Mouse (Mus musculus) heart, embryonic 13.5 days (tissue): Measurements from ENCODE around the gene Prpf38b. TPM values are rescaled to one million over a fixed set of nuclear protein-coding genes. Genes with fewer than 3 reads are reported as not detected.
A peak's percentile ranks its signal among the peaks of the same experiment; 100 is the strongest.

Experiments
- ATAC-seq: fragments of 200-750 bp; cut with Nextera tagmentation; 2 replicates; pipeline ENCODE4 v1.8.0; 2017; ENCODE audit warnings: moderate TSS enrichment; ENCODE audit not compliant: insufficient number of reproducible peaks, low FRiP score, low TSS enrichment; ENCODE audit errors: extremely low read depth
- H3K27ac ChIP-seq: fragments of 300-500 bp; sonication (generic); replicated peaks from 2 replicates; pipeline ENCODE4 v1.5.1; 2015; ENCODE audit warnings: moderate library complexity, mild to moderate bottlenecking, inconsistent platforms
- H3K27me3 ChIP-seq: fragments of 300-500 bp; sonication (generic); replicated peaks from 2 replicates; pipeline ENCODE4 v1.6.1; 2015; ENCODE audit warnings: mild to moderate bottlenecking, inconsistent platforms
- H3K36me3 ChIP-seq: fragments of 300-500 bp; sonication (generic); 2 replicates; pipeline ENCODE4 v1.6.1; 2015; ENCODE audit warnings: mild to moderate bottlenecking, inconsistent platforms
- H3K4me1 ChIP-seq: fragments of 300-500 bp; sonication (generic); 2 replicates; pipeline ENCODE4 v1.6.1; 2015; ENCODE audit warnings: inconsistent platforms
- H3K4me2 ChIP-seq: fragments of 300-500 bp; sonication (generic); 2 replicates; pipeline ENCODE4 v1.6.1; 2015; ENCODE audit warnings: inconsistent platforms, mild to moderate bottlenecking, moderate library complexity
- H3K4me3 ChIP-seq: fragments of 300-500 bp; sonication (generic); 2 replicates; pipeline ENCODE4 v1.5.1; 2015; ENCODE audit warnings: moderate library complexity, mild to moderate bottlenecking, inconsistent platforms
- H3K9ac ChIP-seq: fragments of 300-500 bp; sonication (generic); 2 replicates; pipeline ENCODE4 v1.6.1; 2015; ENCODE audit warnings: inconsistent platforms, mild to moderate bottlenecking, moderate library complexity
- H3K9me3 ChIP-seq: fragments of 300-500 bp; sonication (generic); 2 replicates; pipeline ENCODE4 v1.6.1; 2016; ENCODE audit warnings: inconsistent platforms
- WGBS: fragments of 180-500 bp; shearing (Covaris S2); methylation state at CpG from one replicate; pipeline ENCODE4 v1.1.7; 2015; ENCODE audit warnings: mixed read lengths; 5-methylcytosine and 5-hydroxymethylcytosine counted together
- polyA plus RNA-seq: library from polyadenylated mRNA; unstranded; fragments of >200 nt; fragmentation: Nextera tagmentation; extraction: Ambion mirVana; gene quantifications from 2 replicates; pipeline ENCODE4 v1.2.1, GENCODE M21; 2015

Gene Prpf38b
- polyA plus RNA-seq: 49.0 and 49.1 TPM in 2 replicates

DNA sequence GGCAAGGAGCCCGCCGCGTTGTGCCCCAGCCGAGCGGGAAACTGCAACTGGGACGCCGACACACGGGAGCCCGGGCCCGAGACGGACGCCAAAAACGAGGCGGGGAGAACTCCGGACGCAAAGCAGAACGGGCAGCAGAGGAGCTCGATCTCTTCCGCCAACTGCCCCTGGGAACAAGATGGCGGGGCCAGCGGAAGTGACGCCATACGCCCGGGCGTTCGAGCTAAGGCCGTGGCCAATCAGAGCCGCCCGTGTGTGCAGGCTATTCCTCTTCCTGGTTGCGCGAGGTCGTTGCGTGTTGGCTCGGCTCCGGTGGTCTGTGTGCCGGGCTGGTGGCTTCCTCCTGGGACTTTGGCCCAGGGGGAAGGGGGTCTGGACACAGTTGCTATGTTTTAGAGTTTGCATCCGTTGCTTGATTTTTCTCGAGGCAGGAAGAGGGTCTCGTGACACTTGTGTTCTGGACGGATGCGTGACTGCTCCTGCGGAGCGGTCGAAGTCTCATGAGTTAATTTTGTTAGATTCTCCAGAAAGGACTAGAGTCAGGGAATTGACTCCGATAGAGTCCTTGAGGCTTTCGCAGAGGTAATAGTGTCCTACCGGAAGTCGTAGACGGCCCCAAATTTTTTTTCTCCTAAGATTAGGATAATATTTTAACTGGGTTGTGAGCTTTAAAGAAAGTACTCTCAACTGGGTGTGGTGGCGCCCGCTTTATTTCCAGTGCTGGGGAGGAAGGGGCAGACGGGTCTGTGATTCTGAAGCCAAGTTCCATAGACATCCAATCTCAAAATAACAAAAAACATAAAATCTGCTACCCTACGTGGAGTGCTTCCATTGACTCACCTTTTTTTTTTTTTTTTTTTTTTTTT lies at the start of gene Prpf38b:
Gene Prpf38b (minus strand): TSS at position 180 of the 866 bp plus-strand sequence.
- H3K36me3 ChIP-seq: peaks cover 22% of the 10 kb centered on the region
- H3K27me3 ChIP-seq: no peaks in the 10 kb centered on the region
- no peaks in the 10 kb centered on the region for H3K9me3 ChIP-seq
- H3K4me1 ChIP-seq: peaks cover 15% of the 10 kb centered on the region
- ATAC-seq: peak; percentile 97
- peak within 1 kb of the TSS; percentile 96 for H3K4me3 ChIP-seq
- peak within 1 kb of the TSS; percentile 97 for H3K9ac ChIP-seq
- H3K4me2 ChIP-seq: peak within 1 kb of the TSS; percentile 99
- WGBS: 2% methylated on average over 53 of the region's 53 CpGs
- H3K27ac ChIP-seq: peak within 1 kb of the TSS; percentile 99

- Histone ChIP-seq H3K36me3 (no peaks in the 10 kb centered on the region), H3K4me2 (peak overlapping the region; percentile 46), H3K4me3 (0 out of 2 replicates have a peak overlapping the region, but pooled peaks have one; percentile 20), H3K9ac (no peak overlapping the region), H3K27me3 (no peaks in the 10 kb centered on the region), H3K27ac (no peak overlapping the region), H3K4me1 (peaks cover 5% of the 10 kb centered on the region), H3K9me3 (no peaks in the 10 kb centered on the region)
- WGBS: 42% methylated on average over 7 of the region's 7 CpGs
- ATAC-seq: no peak
These were observed 49.7 kb upstream of the Prpf38b start for GRCm38 (mm10) chr3:108961226-108961625.

DNA sequence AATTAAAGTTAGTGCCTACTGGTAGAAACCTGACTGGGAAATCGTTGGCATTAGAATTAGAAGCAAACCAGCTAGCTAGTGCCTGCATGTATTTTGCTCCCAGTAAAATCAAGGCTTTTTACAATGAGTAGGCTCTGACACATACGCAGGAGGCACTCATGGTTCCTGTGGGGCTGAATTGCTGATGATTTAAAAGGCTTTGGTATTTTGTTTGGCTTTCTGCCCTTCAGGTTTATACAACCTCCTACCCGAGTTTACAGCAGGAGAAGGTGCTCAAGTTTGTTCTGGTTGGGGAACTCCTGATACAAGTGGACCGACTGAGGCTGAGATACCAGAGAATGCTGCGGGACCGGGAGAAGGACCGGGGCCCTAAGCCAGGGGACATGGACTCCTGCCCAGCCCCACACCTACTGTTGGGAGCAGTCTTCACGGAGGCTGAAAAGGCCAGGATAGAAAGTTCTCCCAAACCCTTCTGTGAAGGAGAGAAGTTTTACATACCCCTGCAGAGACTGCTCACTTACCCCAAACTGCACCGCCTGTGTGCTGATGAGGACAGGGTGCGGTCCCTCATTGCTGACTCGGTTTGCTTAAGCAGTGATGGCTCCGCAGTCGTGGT lies 48.3 kb upstream of the Prpf38b start:
- no peaks in the 10 kb centered on the region for H3K27me3 ChIP-seq
- no peaks in the 10 kb centered on the region for H3K36me3 ChIP-seq
- WGBS: 69% methylated on average over 13 of the region's 13 CpGs
- H3K4me3 ChIP-seq: no peak overlapping the region
- no peak for ATAC-seq
- no peak overlapping the region for H3K4me2 ChIP-seq
- H3K9me3 ChIP-seq: no peaks in the 10 kb centered on the region
- H3K4me1 ChIP-seq: peaks cover 5% of the 10 kb centered on the region
- no peak overlapping the region for H3K27ac ChIP-seq
- H3K9ac ChIP-seq: no peak overlapping the region

GRCm38 (mm10) chr3:108957976-108958375 lies 46.4 kb upstream of the Prpf38b start:
- Histone ChIP-seq H3K9me3 (no peaks in the 10 kb centered on the region), H3K27ac (no peak overlapping the region), H3K36me3 (no peaks in the 10 kb centered on the region), H3K4me1 (peaks cover 8% of the 10 kb centered on the region), H3K27me3 (no peaks in the 10 kb centered on the region), H3K4me2 (no peak overlapping the region), H3K9ac (no peak overlapping the region), H3K4me3 (no peak overlapping the region)
- no peak for ATAC-seq

DNA sequence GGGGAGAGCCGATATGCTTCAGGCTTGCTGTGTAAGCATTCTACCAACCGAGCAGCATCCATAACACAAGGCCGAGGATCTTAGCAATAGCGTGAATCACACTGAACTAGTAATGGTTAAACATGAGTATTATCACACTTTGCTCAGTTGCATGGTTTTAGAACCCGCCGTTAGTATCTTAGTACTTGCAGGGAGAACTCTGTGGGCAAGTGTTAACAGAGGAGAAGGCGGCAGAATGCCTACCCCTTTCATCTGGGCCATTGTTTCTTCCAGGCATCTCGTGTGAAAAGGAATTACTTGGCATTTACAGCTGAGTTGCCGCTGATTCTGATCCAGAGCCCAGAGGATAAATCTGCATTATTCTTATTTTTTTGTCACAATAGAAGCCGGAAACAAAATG lies 29.5 kb upstream of the Prpf38b start:
- 82% methylated on average over 10 of the region's 10 CpGs for WGBS
- H3K4me2 ChIP-seq: no peak overlapping the region

GRCm38 (mm10) chr3:108940001-108940633 lies 28.6 kb upstream of the Prpf38b start, which contains the start of gene Gm9857:
Gene Gm9857 (minus strand): TSS chr3:108940445.
- Histone ChIP-seq H3K4me1 (peaks cover 3% of the 10 kb centered on the region; the same call in 1 of the 2 replicates), H3K36me3 (no peaks in the 10 kb centered on the region), H3K27me3 (peaks cover 10% of the 10 kb centered on the region), H3K9ac (peak within 1 kb of the TSS; percentile 33; the same call in 1 of the 2 replicates), H3K4me2 (peak within 1 kb of the TSS; percentile 70), H3K4me3 (peak within 1 kb of the TSS; percentile 45), H3K27ac (no peak within 1 kb of the TSS), H3K9me3 (no peaks in the 10 kb centered on the region)
- WGBS: 46% methylated on average over 43 of the region's 59 CpGs
- ATAC-seq: no peak

More for the DNA sequence above, 29.5 kb upstream of the Prpf38b start:
- Histone ChIP-seq H3K27me3 (peaks cover 10% of the 10 kb centered on the region), H3K4me3 (no peak overlapping the region), H3K36me3 (no peaks in the 10 kb centered on the region), H3K27ac (no peak overlapping the region), H3K9me3 (no peaks in the 10 kb centered on the region), H3K9ac (no peak overlapping the region), H3K4me1 (peaks cover 3% of the 10 kb centered on the region; the same call in 1 of the 2 replicates)
- ATAC-seq: no peak

DNA sequence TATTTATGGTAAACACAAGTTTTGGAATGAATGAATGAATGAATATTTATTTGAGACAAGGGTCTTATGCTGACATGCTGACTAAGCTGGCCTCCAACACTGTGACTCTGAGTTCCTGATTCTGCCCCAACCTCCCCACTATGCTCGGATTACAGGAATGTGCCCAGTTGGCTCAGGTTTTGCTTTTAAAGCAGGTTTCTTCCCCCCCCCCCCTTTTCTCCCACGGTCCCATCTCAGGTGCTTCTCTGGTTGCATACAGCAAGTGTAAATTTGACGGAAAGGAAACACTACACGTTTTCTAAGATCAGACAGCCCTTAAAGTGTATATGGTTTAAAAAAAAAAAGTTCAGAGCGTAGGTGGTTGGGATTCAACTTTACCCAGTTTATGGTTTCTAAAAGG lies 28.0 kb upstream of the Prpf38b start, which contains the start of gene Henmt1:
Gene Henmt1 (plus strand): TSS at position 301 of the 400 bp plus-strand sequence.
- H3K4me3 ChIP-seq: peak within 1 kb of the TSS; percentile 45
- H3K4me2 ChIP-seq: peak within 1 kb of the TSS; percentile 70
- ATAC-seq: no peak
- H3K9me3 ChIP-seq: no peaks in the 10 kb centered on the region
- WGBS: 71% methylated on average over 5 of the region's 5 CpGs
- peaks cover 10% of the 10 kb centered on the region for H3K27me3 ChIP-seq
- H3K4me1 ChIP-seq: peaks cover 3% of the 10 kb centered on the region; the same call in 1 of the 2 replicates
- H3K36me3 ChIP-seq: no peaks in the 10 kb centered on the region
- H3K9ac ChIP-seq: peak within 1 kb of the TSS; percentile 33; the same call in 1 of the 2 replicates
- H3K27ac ChIP-seq: no peak within 1 kb of the TSS

GRCm38 (mm10) chr3:108938691-108939090 lies 27.2 kb upstream of the Prpf38b start:
- no peak overlapping the region for H3K4me3 ChIP-seq
- H3K9ac ChIP-seq: no peak overlapping the region
- no peak overlapping the region for H3K27ac ChIP-seq
- H3K9me3 ChIP-seq: no peaks in the 10 kb centered on the region
- no peaks in the 10 kb centered on the region for H3K36me3 ChIP-seq
- 86% methylated on average over 5 of the region's 5 CpGs for WGBS
- ATAC-seq: no peak
- H3K4me1 ChIP-seq: peaks cover 3% of the 10 kb centered on the region; the same call in 1 of the 2 replicates
- H3K4me2 ChIP-seq: no peak overlapping the region
- peaks cover 10% of the 10 kb centered on the region for H3K27me3 ChIP-seq

DNA sequence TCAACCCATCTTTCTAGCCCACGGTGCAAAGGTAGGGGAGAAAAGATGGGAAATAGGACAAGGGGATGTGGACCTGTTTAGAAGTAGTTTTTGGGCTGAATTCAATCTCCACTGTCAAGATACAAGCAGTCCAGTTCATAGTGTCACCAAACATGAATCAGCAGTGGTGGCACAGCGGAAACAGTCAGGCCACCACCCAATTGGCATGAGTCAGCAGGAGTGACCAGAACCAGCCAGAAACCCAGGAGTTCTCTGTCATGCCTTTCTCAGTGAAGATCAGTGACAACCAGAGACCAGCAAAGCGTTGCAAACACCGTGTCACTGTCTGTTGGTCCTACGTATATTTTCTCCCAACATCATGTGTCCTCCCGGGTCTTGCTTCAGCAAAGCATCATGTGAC lies 22.0 kb upstream of the Prpf38b start:
- no peak for ATAC-seq
- H3K4me3 ChIP-seq: no peak overlapping the region
- WGBS: 84% methylated on average over 6 of the region's 6 CpGs
- no peak overlapping the region for H3K4me2 ChIP-seq
- H3K27me3 ChIP-seq: no peaks in the 10 kb centered on the region
- H3K27ac ChIP-seq: no peak overlapping the region
- no peaks in the 10 kb centered on the region for H3K9me3 ChIP-seq
- no peaks in the 10 kb centered on the region for H3K36me3 ChIP-seq
- H3K9ac ChIP-seq: no peak overlapping the region
- no peaks in the 10 kb centered on the region for H3K4me1 ChIP-seq

DNA sequence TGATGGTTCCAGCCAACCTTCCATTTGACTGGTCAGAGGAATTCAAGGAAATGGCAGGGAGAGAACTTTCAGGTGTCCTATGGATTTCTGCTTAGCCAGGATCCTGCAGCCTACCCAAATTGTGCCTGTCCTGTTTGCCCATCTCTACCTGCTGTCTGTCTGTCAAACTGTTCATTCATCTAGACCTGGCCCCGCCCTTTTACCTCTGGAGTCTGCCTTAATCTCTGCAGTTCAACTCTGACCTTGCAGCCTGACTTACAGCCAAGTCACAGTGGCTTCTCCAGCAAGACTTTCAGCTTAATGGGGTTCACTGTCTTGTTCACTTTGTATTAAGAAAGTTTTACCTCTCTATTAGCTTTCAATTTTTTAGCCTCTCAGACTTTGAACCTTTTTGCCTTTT lies 14.8 kb upstream of the Prpf38b start:
- Histone ChIP-seq H3K9ac (no peak overlapping the region), H3K27ac (no peak overlapping the region), H3K4me2 (no peak overlapping the region), H3K4me3 (no peak overlapping the region), H3K9me3 (no peaks in the 10 kb centered on the region), H3K4me1 (no peaks in the 10 kb centered on the region), H3K27me3 (no peaks in the 10 kb centered on the region), H3K36me3 (no peaks in the 10 kb centered on the region)
- no peak for ATAC-seq
- WGBS: 63% methylated on average over 1 of the region's 1 CpGs

DNA sequence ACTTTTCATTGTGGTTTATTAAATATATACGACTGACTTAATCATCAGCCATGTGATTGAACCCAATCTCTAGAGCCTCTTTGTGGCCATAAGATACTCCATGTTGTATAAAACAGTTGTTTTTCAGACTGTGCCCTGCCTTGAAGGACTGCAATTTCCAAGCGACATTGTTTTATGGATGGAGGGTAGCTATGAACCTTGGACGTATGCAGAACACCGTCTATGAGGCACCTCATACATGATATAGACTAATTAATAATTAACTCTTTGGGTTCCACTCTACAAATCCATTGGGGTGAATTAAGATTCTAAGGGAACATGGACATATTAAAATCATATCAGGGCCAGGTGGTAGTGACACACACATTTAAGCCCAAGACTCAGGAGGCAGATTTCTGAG lies 14.2 kb upstream of the Prpf38b start:
- Histone ChIP-seq H3K4me3 (no peak overlapping the region), H3K9me3 (no peaks in the 10 kb centered on the region), H3K4me1 (no peaks in the 10 kb centered on the region), H3K27me3 (no peaks in the 10 kb centered on the region), H3K27ac (no peak overlapping the region), H3K9ac (no peak overlapping the region), H3K36me3 (no peaks in the 10 kb centered on the region), H3K4me2 (no peak overlapping the region)
- ATAC-seq: no peak
- 81% methylated on average over 4 of the region's 4 CpGs for WGBS
